In genomic region chr11:6706796-6707195, GRCm38 (mm10) we compare ENCODE assay signal across 10 mouse cellular contexts.
"Had no signal": no experiment of that assay in that cellular context is flagged by ENCODE, and none has a peak within 500 bp of the region (broad histone marks: within the 10 kb centered on the region; RNA-seq: fewer than 3 reads in every experiment).

No protein-coding gene starts in this region.

- DNase-seq: kidney, adult 8-10 months; kidney, postnatal 36 days; layer of hippocampus, adult 9-11 months; layer of hippocampus, postnatal 36 days; lung, embryonic 14.5 days; lung, postnatal 10 days; lung, postnatal 4 days; midbrain, embryonic 14.5 days had no signal

- ATAC-seq: intestine, embryonic 16.5 days; liver, embryonic 12.5 days had no signal
